Mouse (Mus musculus) left cerebral cortex, postnatal 14 days (tissue): ENCODE measurements at regions not wholly inside any gene's neighbourhood (a gene's known extent, or its start where the extent isn't known, plus 50 kb on each side); places are given as distances from the start of the nearest gene placed in this dataset.

Source experiments
- DNase-seq, 2 experiments: peaks; one replicate each; pipeline ENCODE4 v3.0.0; 2021 to 2022; ENCODE audit warnings: low spot score in 2 of 2, mixed read lengths in 1 of 2
- intact Hi-C: fragments of 180-260 bp; cut with DNase I; formaldehyde crosslinking; loops from one replicate; pipeline ENCODE4 v1.15.1; 2025

DNA sequence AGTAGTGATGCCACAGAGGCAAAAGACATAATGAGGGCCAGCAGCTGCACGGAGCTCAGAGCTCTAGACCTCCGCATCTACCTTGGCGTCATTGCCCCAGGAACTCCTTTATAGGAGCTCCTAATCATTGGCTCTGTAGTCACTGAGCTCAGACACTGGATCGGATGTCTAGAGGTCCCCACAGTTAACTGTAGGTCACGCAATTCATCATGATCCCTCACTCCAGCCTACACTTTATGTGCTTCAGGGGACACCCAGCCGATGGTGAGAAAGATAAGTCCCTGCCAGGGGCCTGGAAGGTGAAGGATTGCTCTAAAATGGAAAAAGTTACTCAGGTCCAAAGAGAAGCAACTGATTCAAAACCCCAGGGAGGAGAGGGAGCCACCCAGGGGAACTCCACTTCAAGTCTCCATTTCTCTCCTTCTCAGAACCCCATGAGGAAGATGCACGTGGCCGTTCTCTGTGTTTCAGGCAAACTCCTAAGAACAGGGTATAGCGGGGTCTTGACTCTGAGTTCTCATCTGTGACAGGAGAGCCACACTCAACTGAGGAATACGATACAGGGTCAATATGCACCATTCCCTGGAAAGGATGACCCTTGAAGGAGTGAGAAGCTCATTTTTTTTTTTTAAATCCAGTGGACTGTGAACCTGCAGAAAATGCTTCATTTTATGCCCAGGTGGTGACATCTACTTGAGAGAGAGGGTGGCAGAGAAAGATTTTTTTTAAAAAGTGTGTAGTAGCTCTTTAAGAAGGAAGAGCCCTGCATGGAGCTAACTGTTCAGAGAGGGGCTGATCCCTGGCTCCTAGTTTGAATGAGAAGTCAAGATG is 200.7 kb upstream of the Six2 start:
- intact Hi-C loops, result no loop called here
- no peak for DNase-seq

DNA sequence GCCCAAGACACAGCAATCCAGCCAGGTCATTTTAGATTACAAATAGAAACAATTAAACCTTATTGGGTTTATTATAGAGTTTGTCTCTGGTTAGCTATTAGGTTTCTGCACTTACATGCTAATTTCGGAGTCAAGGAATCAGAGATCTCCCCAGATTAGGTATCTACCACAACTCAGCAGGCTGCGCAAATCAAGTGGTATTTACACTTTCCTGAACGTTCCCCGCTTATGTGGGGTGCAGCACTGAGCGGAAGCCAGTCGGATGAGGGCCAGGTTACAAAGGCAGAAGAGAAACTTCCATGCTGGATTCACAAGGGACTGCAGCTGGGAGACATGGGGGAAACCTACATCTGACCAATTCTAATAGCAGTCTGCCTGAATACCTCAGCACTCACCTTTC is 198.6 kb upstream of the Six2 start:
- no peak for DNase-seq

DNA sequence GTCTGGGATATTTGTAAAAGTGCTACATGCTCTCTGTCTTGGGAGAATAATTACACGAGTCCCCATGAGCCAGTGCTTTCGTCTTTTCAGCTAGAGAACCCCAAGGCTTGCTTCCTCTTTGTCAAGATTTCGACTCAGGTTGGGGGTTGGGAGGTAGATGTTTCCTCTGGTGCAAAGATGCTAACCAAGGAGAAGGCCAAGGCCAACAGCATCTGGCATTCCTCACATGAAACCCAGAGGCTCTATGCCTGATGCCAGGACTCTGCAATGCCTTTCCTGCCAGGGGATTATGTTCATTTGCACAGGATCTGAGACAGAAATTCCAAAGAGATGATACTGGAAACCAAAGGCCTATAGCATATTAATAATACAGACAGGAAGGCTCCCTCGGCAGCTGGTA is 198.2 kb upstream of the Six2 start:
- DNase-seq, result no peak
- intact Hi-C loops, result no loop called here

More for the DNA sequence above, 198.6 kb upstream of the Six2 start:
- intact Hi-C loops, result no loop called here

DNA sequence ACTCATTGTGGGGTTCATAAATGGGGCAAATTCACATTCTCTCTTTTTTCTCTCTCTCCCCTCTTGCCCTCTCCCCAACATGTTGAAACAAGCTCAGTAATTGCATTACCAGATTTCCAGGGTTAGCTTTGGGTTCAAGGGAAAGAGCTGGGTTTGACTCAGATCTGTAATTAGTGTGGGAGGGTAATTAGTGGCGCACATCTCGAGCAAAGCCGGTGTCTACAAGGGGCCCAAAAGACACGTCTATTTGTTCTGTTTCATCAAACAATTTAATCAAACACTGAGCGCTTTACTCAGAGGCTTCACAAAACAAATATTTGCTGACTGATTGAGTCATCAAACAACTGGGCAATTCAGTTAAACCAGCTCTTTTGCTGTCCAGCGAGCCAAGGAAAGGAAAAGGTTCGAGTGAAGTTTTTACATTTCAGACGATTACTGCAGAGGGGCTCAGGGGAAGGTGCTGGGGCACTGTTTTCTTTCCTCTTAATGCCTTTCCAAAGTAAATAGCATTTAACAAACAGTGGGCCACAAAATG is 193.6 kb upstream of the Six2 start:
- intact Hi-C loops, result no loop called here
- no peak for DNase-seq

DNA sequence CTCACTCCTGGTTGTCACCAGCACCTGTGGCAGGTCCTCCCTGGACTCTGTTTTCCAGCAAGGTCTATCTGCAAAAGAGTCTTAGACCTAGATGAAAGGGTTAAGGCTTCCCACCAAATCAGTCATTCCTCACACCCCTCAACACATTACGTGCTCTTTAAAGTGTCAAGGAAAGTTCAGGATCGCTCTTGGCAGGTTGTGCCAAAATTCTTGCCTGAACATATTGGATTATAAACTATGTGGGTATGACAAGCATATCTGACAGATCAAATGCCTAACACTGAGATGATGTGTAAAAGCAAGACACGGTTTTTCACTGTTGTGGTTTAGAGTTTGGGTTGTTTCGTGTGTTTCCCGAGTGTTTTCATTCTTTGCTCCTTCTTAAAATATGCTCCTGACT is 193.0 kb upstream of the Six2 start:
- intact Hi-C loops, result no loop called here
- DNase-seq, result no peak

DNA sequence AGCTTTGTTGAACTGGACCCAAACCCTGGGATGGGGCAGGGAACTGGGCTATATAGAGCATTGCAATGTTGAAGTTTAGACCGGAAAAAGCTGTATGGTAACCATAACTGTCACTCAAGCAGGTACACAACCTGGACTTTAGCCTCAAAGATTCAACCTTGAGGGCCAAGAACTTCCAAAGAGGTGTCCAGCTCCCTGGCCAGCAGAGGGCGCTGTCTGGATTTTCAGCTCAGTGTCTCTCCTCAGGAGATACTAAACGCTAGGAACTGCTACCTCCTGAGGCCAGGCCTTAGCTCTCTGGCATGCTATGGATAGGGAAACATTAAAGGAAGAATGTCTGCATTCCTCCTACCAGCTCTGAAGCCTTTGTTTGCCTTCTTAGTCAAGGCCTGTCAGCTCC is 189.4 kb upstream of the Six2 start:
- intact Hi-C loops, result no loop called here
- peak in 1 of 2 experiments; percentile 33 for DNase-seq

DNA sequence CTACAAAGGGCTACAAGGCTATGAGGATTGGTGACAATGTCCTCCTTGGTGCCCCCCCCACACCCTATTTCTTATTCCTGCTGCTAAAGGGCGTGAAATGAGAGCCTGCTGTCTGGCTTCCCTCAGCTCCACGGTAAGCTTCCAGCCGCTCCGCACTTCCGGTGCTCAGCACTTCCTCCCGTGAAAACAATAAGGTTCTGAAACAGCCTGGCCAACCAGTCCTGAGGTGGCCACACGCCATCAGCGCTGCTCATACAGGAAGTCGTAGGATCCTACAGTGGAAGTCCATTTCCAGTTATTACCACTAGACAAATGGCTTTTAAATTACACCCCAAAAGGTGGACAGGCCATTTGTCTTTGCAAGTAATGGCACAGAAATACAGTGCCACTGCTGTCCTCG is 188.8 kb upstream of the Six2 start:
- no peak for DNase-seq
- intact Hi-C loops, result no loop called here

DNA sequence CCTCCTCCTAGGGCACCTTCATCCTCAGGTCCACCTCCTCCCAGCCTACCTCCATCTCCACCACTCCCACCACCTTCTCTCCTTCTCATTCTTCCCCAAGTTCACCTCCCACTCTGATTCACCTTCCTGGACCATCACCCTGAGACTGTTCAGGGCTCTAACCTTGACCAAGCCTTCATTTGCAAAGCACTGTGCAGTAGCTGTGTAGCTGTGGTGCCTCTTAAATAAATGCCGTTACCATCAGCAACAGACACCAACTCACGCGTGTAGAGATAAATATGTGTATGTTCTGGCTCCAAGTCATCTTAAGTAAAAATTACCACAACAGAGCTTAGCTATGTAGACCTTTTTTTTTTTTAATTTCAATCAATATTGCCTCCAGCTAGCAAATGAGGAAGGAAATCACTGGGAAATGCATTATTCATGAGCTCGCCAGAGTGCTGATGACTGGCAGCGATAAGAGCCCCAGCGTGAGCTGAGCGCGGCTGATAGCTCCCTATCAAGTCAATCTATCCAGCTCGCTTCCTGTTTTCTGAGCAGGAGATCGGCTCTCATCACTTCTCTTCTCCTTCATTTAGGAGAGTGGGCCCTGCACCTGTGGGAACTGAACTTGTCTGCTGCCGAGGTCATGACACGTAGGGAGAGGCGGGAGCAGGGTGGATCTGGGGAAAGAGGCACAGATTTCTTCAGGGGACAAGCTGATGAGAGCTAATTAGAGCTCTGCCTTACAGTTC is 185.9 kb upstream of the Six2 start:
- intact Hi-C loops, result no loop called here
- peak in 1 of 2 experiments; percentile 21 for DNase-seq

DNA sequence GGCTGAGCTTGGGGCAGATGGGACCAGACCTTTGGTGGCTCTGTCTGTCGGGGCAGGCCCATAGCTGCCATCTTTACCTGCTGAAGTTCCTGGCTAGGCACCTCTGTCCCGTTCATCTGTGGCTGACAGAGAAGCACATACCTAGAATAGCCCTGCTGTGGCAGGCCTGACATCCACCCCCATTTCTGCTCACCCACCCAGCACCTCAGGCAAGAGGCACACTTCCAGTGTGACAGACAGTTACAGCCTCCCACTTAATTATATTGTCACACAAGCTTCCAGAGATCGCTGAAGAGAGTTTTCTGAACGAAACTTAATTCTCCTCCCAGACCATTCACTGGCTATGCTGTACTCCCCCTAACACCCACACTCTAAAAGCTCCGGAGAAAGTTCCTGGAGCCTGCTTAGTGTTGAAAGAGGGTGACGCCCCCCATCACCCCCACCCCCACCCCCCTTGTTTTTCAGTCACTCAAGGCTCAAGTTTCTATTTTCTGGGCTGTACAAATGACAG is 184.9 kb upstream of the Six2 start:
- no peak for DNase-seq
- intact Hi-C loops, result no loop called here

DNA sequence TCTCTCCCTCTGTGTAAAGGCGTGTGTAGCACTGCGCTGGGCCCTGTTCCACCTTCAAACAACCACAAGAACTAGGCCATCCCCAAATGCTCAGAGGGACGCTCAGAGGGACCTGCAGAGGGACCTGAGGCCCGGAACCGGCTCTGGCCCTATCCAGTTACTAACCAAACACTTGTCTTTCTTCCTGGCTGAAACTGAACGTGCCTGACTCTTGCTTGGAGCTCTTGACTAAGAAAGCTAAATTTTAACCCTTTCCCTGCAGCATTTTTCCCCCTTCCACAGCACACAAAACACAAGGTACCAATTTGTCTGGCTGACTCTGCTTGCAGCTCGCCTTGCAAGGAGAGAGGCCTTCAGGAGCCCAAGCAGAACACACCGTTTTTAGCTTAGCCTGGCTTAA is 182.3 kb upstream of the Six2 start:
- DNase-seq, result no peak
- intact Hi-C loops, result no loop called here

DNA sequence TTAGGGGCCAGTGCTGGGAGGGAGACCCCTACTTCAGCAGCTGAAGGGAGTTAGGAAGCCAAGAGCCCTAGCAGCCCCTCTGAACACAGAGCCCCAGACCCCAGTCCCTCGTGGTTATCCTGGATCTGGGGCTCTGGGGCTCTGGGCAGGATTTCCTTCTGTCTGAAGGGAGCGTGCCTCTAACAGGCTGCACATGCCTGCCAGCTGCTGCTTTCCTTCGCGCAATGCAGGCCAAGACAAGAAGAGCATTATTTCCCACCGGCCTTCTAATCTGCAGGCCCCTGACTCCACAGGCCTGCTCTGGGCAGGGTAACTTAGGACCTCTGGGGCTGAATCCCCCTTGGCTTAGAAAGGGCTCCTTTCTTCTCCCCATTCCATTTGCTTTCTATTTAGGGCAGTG is 181.1 kb upstream of the Six2 start:
- DNase-seq, result peak in 1 of 2 experiments; percentile 9
- intact Hi-C loops, result no loop called here

DNA sequence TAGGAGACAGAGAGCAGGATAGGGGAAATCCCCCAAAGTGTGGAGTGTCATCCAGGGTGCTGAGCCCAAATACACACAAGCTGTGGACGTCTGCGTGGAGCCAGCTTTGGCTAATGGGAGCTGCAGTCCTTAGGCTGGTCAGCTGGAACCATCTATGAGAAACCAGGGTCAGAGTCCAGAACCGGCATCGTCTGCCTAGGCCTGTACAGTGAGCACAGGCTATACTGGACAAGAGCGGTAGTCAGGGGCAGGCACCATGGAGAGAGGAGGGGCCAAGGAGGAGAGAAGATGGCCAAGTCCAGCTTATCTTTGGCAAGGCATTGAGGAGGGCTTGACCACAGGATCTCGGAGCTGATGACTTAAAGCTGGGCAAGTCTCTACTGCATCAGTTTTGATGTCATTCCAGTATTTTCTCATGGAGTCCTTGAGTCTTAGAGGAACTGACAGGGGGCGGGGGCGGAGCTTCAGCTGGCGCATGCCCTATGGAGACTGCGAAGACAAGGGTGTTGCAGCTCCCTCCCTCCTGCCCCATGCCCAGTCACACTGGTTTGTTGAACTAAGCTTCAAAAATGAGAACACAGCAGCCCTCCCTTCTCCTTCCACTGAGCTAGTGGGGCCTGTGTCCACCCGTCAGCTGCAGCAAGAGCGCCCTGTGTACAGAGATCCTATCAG is 180.0 kb upstream of the Six2 start:
- intact Hi-C loops, result no loop called here
- DNase-seq, result no peak

DNA sequence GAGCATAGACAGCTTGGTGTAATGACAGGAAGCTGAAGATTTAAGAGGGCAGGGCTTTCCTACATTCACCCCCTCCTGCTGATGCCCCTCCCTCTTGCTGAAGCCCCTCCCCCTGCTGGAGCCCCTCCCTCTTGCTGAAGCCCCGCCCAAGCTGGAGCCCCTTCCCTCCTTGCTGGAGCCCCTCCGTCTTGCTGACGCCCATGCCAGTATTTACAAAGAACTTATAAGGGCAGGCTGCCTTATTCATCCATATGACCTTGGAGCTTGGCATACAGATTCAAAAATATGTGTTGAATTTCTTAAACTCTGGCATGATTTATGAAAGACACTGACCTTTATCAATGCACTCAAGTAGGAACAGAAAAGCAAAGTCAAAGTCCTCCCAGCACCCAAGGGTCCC is 178.5 kb upstream of the Six2 start:
- intact Hi-C loops, result no loop called here
- no peak for DNase-seq

DNA sequence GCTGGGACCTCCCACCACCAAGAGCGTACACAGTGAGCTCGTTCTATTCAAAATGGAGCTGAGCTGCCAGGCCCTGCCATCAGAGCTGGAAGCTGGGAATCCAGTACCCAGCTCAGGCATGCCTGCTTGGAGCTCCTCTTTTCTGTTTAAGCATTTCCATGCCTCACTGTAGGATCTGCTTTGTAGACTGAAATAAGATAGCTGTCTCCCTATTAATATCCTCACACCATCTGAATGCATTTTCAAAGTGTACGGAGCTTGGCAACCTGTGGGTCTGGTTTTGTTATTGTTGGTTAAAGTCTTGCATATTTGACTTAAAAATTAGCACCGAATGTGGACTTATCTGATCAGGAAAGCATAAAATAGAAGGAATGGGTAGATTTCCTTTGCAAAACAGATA is 177.9 kb upstream of the Six2 start:
- no peak for DNase-seq
- intact Hi-C loops, result no loop called here

DNA sequence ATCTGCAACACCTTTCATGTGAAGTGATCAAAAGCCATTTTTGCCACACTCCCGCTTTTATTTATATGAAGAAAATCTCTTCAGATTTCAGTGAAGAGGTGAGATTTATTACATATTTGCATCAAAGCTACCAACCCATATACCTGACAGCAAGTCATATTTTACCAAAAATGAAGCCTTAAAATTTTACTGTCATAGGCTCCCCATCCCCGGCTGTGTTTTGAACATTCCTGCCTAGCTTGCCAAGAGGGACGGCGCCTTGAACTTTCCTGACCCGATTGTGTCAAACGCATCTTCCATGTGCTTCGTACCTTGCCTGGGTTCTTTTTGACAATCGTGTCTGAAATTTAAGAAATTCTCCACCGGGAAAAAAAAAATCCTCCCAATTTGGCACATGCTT is 173.3 kb upstream of the Six2 start:
- intact Hi-C loops, result no loop called here
- DNase-seq, result no peak

DNA sequence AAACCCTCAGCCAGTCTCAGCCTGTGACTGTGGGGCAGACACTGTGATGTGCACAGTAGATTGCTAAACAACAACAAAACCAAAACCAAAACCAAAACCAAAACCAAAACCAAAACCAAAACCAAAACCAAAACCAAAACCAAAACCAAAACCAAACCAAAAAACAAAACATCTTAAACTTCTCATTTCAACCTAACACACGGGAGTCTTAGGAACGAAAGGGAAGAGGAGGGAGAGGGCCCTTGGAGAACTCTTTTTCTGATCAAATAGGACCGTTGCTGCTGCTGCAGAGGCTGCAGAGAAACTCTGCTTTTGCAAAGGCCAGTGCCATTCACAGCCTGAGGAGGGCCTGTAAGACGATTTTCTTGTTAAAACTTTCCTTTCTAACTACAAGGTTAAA is 172.7 kb upstream of the Six2 start:
- intact Hi-C loops, result no loop called here
- no peak for DNase-seq

DNA sequence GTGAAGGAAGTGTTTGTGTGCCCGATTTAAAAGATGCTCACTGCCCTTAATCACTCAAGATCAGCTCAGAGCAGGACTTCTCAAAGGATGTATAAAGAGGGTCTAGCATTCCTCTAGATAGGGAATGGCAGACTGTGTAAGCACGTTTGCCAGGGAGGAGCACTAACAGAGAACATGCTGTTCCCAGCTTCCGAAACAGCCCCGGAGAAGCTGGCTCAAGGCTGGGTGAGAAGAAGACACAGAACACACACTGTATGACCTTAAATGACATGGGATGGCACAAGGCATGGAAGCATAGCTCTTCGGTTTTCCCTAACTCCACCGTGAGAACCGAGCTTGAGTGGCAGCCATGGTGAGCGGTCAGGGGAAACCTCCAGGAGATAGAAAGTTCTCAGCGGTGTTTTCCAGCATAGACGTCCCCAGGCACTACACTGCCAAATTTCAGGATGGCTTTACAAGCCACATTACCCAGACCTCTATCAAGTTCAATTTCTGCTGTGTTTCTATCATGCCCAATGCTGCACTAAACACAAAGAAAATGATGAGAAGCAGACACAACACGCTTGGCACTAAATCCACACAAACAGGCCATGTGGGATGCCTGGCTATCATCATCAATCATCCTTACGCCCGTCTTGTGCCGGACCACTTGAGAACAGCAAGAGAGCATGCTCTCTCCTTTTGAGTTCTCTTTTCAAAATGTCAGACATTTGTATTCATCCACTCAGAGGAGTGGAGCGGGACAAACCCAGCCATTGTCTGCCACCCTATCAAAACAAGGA is 172.0 kb upstream of the Six2 start:
- intact Hi-C loops, result no loop called here
- no peak for DNase-seq

DNA sequence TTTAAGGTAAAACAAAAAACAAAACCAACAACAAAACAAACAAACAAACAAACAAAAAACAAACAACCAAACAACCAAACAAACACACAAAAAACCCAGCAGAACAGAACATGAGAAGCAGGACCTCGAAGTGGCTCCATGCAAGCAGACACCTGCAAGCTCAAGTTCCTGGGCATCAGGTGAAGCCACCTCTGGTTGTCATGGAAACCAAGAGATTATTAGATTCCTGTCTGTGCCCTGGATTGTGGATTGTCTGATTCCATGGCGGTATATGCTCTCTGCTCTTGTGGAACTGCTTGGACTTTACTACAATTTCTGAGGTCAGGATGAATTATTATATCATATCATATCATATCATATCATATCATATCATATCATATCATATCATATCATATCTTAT is 170.4 kb upstream of the Six2 start:
- intact Hi-C loops, result no loop called here
- DNase-seq, result no peak

DNA sequence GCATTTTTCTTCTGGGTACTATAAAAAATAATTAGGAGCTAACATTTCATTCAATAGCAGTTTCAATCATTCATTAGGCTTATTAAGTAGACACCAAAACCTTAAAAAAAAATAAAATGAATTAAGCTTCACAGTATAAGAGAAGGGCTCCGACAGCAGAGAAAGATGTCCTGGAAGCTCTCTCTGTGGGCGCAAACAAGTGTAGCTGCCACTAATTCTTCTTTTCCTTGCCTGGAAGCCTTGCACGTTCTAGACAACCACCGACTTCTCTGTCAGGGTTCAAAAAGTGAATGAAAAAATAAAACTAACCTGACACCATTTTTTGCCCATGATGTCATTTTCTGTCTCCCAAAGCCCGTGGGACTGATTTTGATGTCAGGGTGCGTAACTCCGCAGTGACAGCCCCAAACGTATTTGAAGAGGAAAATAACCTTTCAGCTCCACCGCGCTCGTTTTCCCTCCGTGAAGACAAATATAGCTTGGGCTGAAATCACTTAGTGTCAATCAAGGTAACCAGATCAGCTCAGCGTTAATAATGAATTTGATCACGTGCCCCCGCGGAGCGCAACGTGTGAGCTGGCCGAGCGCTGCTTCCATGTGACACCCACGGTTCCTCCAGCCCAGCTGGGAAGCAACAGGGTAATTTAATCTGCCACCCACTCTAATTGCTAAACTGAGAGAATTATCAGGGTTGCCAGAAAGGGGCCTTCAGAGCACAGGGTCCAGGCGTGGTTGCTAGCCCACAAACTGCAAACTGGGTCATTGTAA is 169.8 kb upstream of the Six2 start:
- DNase-seq, result peak; percentile 37 to 38
- intact Hi-C loops, result no loop called here
